Mouse (Mus musculus): ENCODE results near the gene Cnn1. TPM values are rescaled to one million over a fixed set of nuclear protein-coding genes. Genes with fewer than 3 reads are reported as not detected.
"Not testable (repeated sequence)": the region's sequence is repeated elsewhere in the genome, so short reads cannot be mapped to it uniquely, and the experiment has no call there.

Cnn1 gene
- total RNA-seq, 1 experiment from 2014 or later: 0.56 TPM

- not testable (repeated sequence) for DNase-seq
These were observed 23.2 kb upstream of the Cnn1 start for GRCm38 (mm10) chr9:22075778-22076177.

- DNase-seq: no peak
These were observed 22.8 kb upstream of the Cnn1 start for GRCm38 (mm10) chr9:22076223-22076622.

- DNase-seq: no peak
These were observed 14.4 kb upstream of the Cnn1 start for GRCm38 (mm10) chr9:22084667-22085021.

GRCm38 (mm10) chr9:22085022-22085834 lies 13.8 kb upstream of the Cnn1 start, which contains the start of gene Ecsit:
Gene Ecsit, minus strand, starts transcription at chr9:22085438.
- peak; percentile 94 for DNase-seq

- DNase-seq: no peak
These were observed 13.0 kb upstream of the Cnn1 start for GRCm38 (mm10) chr9:22086012-22086411.

GRCm38 (mm10) chr9:22087034-22087618 lies 11.9 kb upstream of the Cnn1 start:
- no peak for DNase-seq

- DNase-seq: no peak
These were observed 9.7 kb upstream of the Cnn1 start for GRCm38 (mm10) chr9:22089281-22089680.

- peak; percentile 48 for DNase-seq
These were observed 9.0 kb upstream of the Cnn1 start for GRCm38 (mm10) chr9:22089986-22090385.

GRCm38 (mm10) chr9:22092746-22093145 lies 6.3 kb upstream of the Cnn1 start:
- DNase-seq: no peak

GRCm38 (mm10) chr9:22095854-22096307 lies 3.1 kb upstream of the Cnn1 start:
- peak; percentile 93 for DNase-seq

- DNase-seq: no peak
These were observed 906 bp downstream of the Cnn1 start for GRCm38 (mm10) chr9:22099922-22100321.

- DNase-seq: no peak
These were observed 9.2 kb downstream of the Cnn1 start for GRCm38 (mm10) chr9:22108194-22108593.

GRCm38 (mm10) chr9:22115635-22116034 lies 16.6 kb downstream of the Cnn1 start:
- no peak for DNase-seq

GRCm38 (mm10) chr9:22116086-22116485 lies 17.1 kb downstream of the Cnn1 start:
- peak; percentile 39 for DNase-seq

- peak; percentile 95 for DNase-seq
These were observed 17.9 kb downstream of the Cnn1 start, which contains the start of gene Elof1 for GRCm38 (mm10) chr9:22116740-22117426. Gene Elof1, minus strand, starts transcription at chr9:22117172.

- peak; percentile 78 for DNase-seq
These were observed 18.9 kb downstream of the Cnn1 start for GRCm38 (mm10) chr9:22117754-22118456.

- peak; percentile 43 for DNase-seq
These were observed 20.5 kb downstream of the Cnn1 start for GRCm38 (mm10) chr9:22119543-22119942.

GRCm38 (mm10) chr9:22121545-22121944 lies 22.5 kb downstream of the Cnn1 start:
- DNase-seq: no peak

GRCm38 (mm10) chr9:22122005-22122404 lies 23.0 kb downstream of the Cnn1 start:
- DNase-seq: no peak

- DNase-seq: no peak
These were observed 24.1 kb downstream of the Cnn1 start for GRCm38 (mm10) chr9:22123069-22123609.

- DNase-seq: no peak
These were observed 25.2 kb downstream of the Cnn1 start for GRCm38 (mm10) chr9:22124169-22124568.
